Mouse (Mus musculus): ENCODE measurements around the gene Gpc3.

DNA sequence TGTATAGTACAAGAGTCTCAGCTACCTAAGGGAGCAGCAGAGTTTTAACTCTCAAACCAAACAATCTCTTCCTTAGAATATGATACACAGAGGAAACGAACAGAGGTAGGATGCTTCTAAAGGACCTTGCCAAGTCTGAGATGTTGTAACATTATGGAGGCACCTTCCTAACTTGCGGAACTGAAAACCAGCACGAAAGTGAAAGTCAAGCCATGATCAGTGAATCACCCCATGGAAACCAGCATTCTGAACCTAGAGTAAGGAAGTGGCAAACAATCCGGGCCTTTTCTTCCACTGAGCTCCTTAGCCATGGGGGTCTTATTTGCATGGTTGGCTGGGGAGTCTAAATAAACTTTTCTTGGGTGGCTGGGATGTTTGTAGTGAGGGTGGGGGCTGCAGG lies 53.8 kb downstream of the Gpc3 start:
- TF ChIP-seq CTCF (IDR thresholded peaks at IDR 0.05; ENCODE audit: borderline replicate concordance, insufficient read depth, low read depth, low read length) (no peak), POLR2A (IDR thresholded peaks at IDR 0.05; ENCODE audit: borderline replicate concordance, insufficient read depth, low read length) (no peak)

Measured in cerebellum, adult 2 months (tissue).